Mouse (Mus musculus) C2C12 (cell line): ENCODE data around the gene Mbd6.

ENCODE experiments used
- CEBPB ChIP-seq: IDR thresholded peaks from one replicate; pipeline ENCODE4 v1.6.1; 2011; ENCODE audit warnings: low read depth, mild to moderate bottlenecking, control low read depth, moderate library complexity
- CTCF ChIP-seq: IDR thresholded peaks from one replicate; pipeline ENCODE4 v1.5.1; 2011; ENCODE audit not compliant: control insufficient read depth, insufficient read depth, insufficient read length
- MAX ChIP-seq: IDR thresholded peaks from one replicate; pipeline ENCODE4 v1.6.1; 2011; ENCODE audit warnings: mild to moderate bottlenecking, control low read depth
- MYOD1 ChIP-seq: IDR thresholded peaks from one replicate; pipeline ENCODE4 v1.6.1; 2011; ENCODE audit warnings: low read depth; ENCODE audit not compliant: control insufficient read depth, insufficient read length
- MYOG ChIP-seq: IDR thresholded peaks from one replicate; pipeline ENCODE4 v1.6.1; 2011; ENCODE audit not compliant: control insufficient read depth, insufficient read length; ENCODE audit errors: extremely low read depth

DNA sequence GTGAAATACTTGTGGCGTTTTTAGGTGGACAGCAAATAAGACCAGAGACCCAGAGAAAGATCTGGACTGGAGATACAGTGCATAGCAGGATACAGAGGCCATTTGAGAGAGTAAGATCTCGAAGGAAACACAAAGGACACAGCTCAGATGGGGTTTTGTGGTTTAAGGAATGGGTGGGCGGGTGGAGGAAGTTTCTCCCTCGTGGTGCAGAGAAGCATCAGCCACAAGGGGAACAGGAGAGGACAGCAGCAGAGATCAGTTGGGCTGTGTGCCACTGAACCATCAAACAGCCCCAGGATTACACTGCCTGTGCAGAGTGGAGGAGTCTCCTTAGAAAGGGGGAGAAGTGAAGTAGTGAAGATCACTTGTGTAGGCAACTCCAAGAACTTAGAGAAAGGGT is 29.2 kb upstream of the Mbd6 start:
- no peak for TF ChIP-seq CTCF
- TF ChIP-seq MAX, result no peak
- TF ChIP-seq MYOD1, result no peak
- no peak for TF ChIP-seq MYOG
- TF ChIP-seq CEBPB, result no peak
